ENCODE assay signal across 33 mouse cellular contexts in genomic region chr2:28427226-28427625, GRCm38 (mm10). TPM values are rescaled to one million over a fixed set of nuclear protein-coding genes. Genes with fewer than 3 reads are reported as not detected.
"Had no signal": no experiment of that assay in that cellular context is flagged by ENCODE, and none has a peak within 500 bp of the region (broad histone marks: within the 10 kb centered on the region; RNA-seq: fewer than 3 reads in every experiment).

No protein-coding gene starts in this region.

- H3K36me3 ChIP-seq: limb, embryonic 10.5 days; limb, embryonic 12.5 days; limb, embryonic 13.5 days; limb, embryonic 15.5 days; liver, embryonic 12.5 days; liver, embryonic 13.5 days; liver, embryonic 15.5 days; lung, embryonic 15.5 days; midbrain, embryonic 10.5 days; midbrain, embryonic 12.5 days; midbrain, embryonic 13.5 days; midbrain, embryonic 15.5 days had no signal

- H3K4me2 ChIP-seq: limb, embryonic 12.5 days; limb, embryonic 13.5 days; limb, embryonic 15.5 days; liver, embryonic 11.5 days; liver, embryonic 12.5 days; liver, embryonic 13.5 days; liver, embryonic 15.5 days; lung, embryonic 14.5 days; lung, embryonic 15.5 days; midbrain, embryonic 11.5 days; midbrain, embryonic 12.5 days; midbrain, embryonic 13.5 days; midbrain, embryonic 15.5 days had no signal

- ATAC-seq: liver, embryonic 12.5 days; liver, postnatal 0 days; lung, postnatal 0 days; midbrain, embryonic 13.5 days; midbrain, embryonic 15.5 days; midbrain, embryonic 16.5 days had no signal

- H3K9ac ChIP-seq: limb, embryonic 12.5 days; limb, embryonic 13.5 days; limb, embryonic 15.5 days; liver, embryonic 12.5 days; liver, embryonic 13.5 days; liver, embryonic 14.5 days; liver, embryonic 15.5 days; liver, postnatal 0 days; lung, embryonic 14.5 days; lung, embryonic 15.5 days; midbrain, embryonic 12.5 days; midbrain, embryonic 13.5 days; midbrain, embryonic 15.5 days had no signal

- H3K9me3 ChIP-seq: limb, embryonic 10.5 days; limb, embryonic 12.5 days; limb, embryonic 13.5 days; limb, embryonic 15.5 days; liver, embryonic 12.5 days; liver, embryonic 13.5 days; liver, embryonic 15.5 days; midbrain, embryonic 12.5 days; midbrain, embryonic 13.5 days; midbrain, embryonic 15.5 days had no signal

- H3K27ac ChIP-seq: limb, embryonic 10.5 days; limb, embryonic 12.5 days; limb, embryonic 13.5 days; limb, embryonic 15.5 days; liver, embryonic 12.5 days; liver, embryonic 13.5 days; liver, embryonic 14.5 days; liver, embryonic 15.5 days; lung, embryonic 15.5 days; macrophage; midbrain, embryonic 10.5 days; midbrain, embryonic 12.5 days; midbrain, embryonic 13.5 days; midbrain, embryonic 15.5 days had no signal

- H3K4me1 ChIP-seq: limb, embryonic 12.5 days; limb, embryonic 15.5 days; liver, embryonic 15.5 days; megakaryocyte, embryonic 14.5 days; midbrain, embryonic 10.5 days; midbrain, embryonic 12.5 days had no signal

- DNase-seq: left cerebral cortex, postnatal 4 days; liver; liver, embryonic 13.5 days; liver, postnatal 0 days; lung, adult 18-20 months; lung, adult 2 months; lung, embryonic 14.5 days; lung, postnatal 10 days; lung, postnatal 14 days; lung, postnatal 36 days; lung, postnatal 4 days; midbrain, embryonic 14.5 days had no signal

- H3K4me3 ChIP-seq: limb, embryonic 10.5 days; limb, embryonic 12.5 days; limb, embryonic 13.5 days; limb, embryonic 15.5 days; liver, embryonic 12.5 days; liver, embryonic 13.5 days; liver, embryonic 15.5 days; lung, embryonic 15.5 days; megakaryocyte, embryonic 14.5 days; midbrain, embryonic 10.5 days; midbrain, embryonic 12.5 days; midbrain, embryonic 13.5 days; midbrain, embryonic 15.5 days; myocyte had no signal

- H3K27me3 ChIP-seq: limb, embryonic 12.5 days; limb, embryonic 13.5 days; limb, embryonic 15.5 days; liver, embryonic 13.5 days; liver, embryonic 15.5 days; lung, embryonic 15.5 days; midbrain, embryonic 12.5 days; midbrain, embryonic 13.5 days; midbrain, embryonic 15.5 days had no signal

RNA-seq across cellular contexts. Expression of gene Ppp1r26, which starts 19.4 kb away (rescaled TPM):
- polyA plus RNA-seq: myocyte had no signal

RNA-seq across cellular contexts. Expression of gene 1700007K13Rik, which starts 38.9 kb away (rescaled TPM):
- polyA plus RNA-seq: liver, adult 2 months; liver, embryonic 12.5 days; liver, embryonic 13.5 days; liver, embryonic 14.5 days; liver, embryonic 15.5 days; liver, embryonic 16.5 days; liver, postnatal 0 days; lung, embryonic 14.5 days; macrophage had no signal
